Mouse (Mus musculus) cortical plate, adult 2 months (tissue): ENCODE data around the gene Klhl33. TPM values are rescaled to one million over a fixed set of nuclear protein-coding genes. Genes with fewer than 3 reads are reported as not detected.
"Not testable (repeated sequence)": the region's sequence is repeated elsewhere in the genome, so short reads cannot be mapped to it uniquely, and the experiment has no call there.

Source experiments
- H3K27ac ChIP-seq: fragments of 200-500 bp; 2 replicates; pipeline ENCODE4 v1.5.1; 2012; ENCODE audit warnings: low read length, control low read depth, inconsistent platforms; ENCODE audit not compliant: insufficient read depth
- H3K4me1 ChIP-seq: fragments of 200-500 bp; 2 replicates; pipeline ENCODE4 v1.6.1; 2011; ENCODE audit warnings: low read length; ENCODE audit not compliant: control insufficient read depth, insufficient read depth
- H3K4me3 ChIP-seq: fragments of 200-500 bp; 2 replicates; pipeline ENCODE4 v1.5.1; 2011; ENCODE audit warnings: mild to moderate bottlenecking, low read length, control low read depth; ENCODE audit not compliant: insufficient read depth
- CTCF ChIP-seq: fragments of 200-500 bp; IDR thresholded peaks from 2 replicates; pipeline ENCODE4 v1.5.1; 2011; ENCODE audit warnings: mild to moderate bottlenecking, control low read depth, low read length; ENCODE audit not compliant: insufficient read depth; ENCODE audit errors: extremely low read depth
- POLR2A ChIP-seq: fragments of 200-500 bp; IDR thresholded peaks from 2 replicates; pipeline ENCODE4 v1.6.1; 2011; ENCODE audit warnings: mild to moderate bottlenecking, low read length, control low read depth; ENCODE audit not compliant: insufficient read depth; ENCODE audit errors: extremely low read depth
- polyA plus RNA-seq: library from polyadenylated mRNA; depleted of rRNA; stranded (reverse); fragments of >200 nt; gene quantifications from 2 replicates; pipeline ENCODE4 v1.2.3, GENCODE M21; 2012

Klhl33 gene
- polyA plus RNA-seq, 1 experiment, result 4.1 TPM

DNA sequence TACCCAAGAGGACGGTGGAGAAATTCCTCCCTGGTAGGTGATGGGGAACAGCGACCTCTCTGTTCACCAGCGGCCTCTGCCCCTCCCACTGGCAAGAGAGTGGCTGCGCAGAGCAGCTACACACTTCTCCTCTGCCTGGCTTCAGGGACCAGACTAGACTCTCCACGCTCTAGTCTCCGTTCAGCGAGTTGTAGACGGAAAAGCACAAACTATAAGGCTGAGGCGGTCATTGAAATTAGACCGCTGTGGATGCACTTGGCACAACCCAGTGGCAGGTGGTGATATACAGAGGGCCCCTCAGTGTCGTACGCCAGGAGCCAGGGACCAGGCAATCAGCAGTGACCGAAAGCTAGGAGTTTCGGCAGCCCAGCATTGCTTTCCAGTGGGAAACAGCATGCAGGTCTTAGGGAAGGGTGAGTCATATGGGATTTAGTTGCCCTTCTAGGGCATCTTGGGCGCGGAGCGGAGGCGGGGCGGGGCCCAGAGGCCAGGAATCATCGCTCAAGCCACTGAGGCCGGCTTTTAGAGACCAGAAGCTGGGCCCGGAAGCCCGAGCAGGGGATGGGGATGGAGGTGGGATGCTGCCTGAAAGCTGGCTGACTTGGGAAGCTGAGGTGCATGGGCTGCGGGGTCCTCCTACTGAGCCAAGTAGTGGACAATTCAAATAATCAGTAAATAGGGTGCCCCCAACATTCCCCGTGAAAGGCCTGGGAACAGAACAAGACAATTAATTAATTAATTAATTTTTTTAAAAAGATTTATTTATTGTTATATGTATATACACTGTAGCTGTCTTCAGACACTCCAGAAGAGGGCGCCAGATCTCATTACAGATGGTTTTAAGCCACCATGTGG lies 6.9 kb upstream of the Klhl33 start:
- Histone ChIP-seq H3K4me1 (no peaks in the 10 kb centered on the region), H3K4me3 (peak overlapping the region; percentile 30), H3K27ac (no peak overlapping the region)
- TF ChIP-seq POLR2A (0 out of 2 replicates have a peak, but pooled peaks have one; percentile 28), CTCF (peak; percentile 43)

DNA sequence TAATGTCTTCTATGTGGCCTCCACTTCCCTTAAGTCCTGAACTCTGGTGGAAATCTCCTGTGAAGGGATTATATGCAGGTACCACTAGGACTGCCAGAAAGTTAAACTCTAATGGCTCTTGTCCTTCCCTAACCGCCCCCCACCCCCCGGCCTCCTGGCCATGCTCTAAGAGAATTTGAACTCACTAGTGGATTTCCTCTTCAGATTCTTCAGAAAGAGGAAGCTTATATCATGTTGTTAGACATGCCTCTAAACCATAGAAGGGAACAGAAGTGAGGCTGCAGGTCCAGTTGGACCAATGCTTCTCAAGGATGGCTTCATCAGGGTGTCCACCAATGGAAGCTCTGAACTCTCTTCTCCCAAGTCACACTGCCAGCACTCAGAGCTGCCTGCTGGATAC lies 685 bp upstream of the Klhl33 start:
- not testable (repeated sequence) for H3K27ac ChIP-seq, H3K4me3 ChIP-seq, H3K4me1 ChIP-seq

GRCm38 (mm10) chr14:50896747-50897373 lies 447 bp downstream of the Klhl33 start:
- no peaks in the 10 kb centered on the region for H3K4me1 ChIP-seq
- H3K27ac ChIP-seq, result no peak overlapping the region
- peak overlapping the region; percentile 42 for H3K4me3 ChIP-seq
- TF ChIP-seq POLR2A, result no peak
- TF ChIP-seq CTCF, result no peak

GRCm38 (mm10) chr14:50895985-50896746 lies 1.1 kb downstream of the Klhl33 start:
- Histone ChIP-seq H3K4me3 (peak overlapping the region; percentile 42), H3K4me1 (no peaks in the 10 kb centered on the region), H3K27ac (no peak overlapping the region)
- TF ChIP-seq CTCF, result no peak
- TF ChIP-seq POLR2A, result no peak

- TF ChIP-seq POLR2A (no peak), CTCF (no peak)
- H3K4me1 ChIP-seq, result no peaks in the 10 kb centered on the region
- H3K4me3 ChIP-seq, result no peak overlapping the region; the same call in 1 of the 2 replicates
- H3K27ac ChIP-seq, result no peak overlapping the region
Observed at GRCm38 (mm10) chr14:50895407-50895806, 1.9 kb downstream of the Klhl33 start.

DNA sequence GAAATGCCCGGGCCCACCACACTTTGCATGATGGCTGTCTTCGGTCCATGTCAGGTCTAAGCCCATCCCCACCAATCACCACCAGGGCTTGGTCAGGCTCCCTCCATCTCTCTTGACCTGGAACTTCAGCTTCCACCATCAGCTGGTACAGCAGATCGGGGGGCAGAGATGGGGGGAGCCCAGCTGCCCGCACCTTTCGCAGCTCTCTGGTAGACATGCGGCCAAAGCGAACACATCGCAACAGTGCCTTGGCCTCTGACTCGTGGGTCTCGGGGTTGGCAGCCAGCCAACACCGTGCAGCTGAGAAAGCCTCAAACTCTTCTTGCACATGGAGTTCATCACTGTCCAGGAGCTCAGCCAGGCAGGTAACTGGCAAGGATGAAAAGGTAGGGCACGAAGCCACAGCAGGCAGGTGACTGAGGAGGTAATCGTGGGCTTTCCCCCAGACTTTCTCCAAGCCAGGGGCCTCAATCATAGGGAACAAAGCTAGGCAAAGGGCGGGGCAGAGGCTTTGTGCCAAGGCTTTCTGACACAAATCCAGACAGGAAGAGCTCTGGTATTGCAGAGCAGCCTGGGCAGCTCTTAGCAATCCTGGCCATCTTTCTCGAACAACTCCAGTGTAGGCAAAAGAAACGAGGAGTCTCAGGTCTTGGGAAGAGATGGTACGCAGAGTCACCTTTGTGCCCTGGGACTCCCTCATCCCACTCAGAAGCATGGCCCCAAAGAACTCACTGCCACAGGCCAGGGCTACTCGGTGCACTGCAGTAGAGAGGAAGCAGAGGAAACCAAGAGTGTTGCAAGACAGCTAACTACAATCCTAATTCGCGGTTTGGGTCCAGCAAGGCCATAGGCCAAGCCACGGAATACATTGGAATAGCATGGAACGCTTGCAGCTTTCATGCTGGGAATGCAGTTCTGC lies 4.5 kb downstream of the Klhl33 start:
- no peaks in the 10 kb centered on the region for H3K4me1 ChIP-seq
- no peak for TF ChIP-seq POLR2A
- TF ChIP-seq CTCF, result no peak
- no peak overlapping the region for H3K27ac ChIP-seq
- no peak overlapping the region for H3K4me3 ChIP-seq

- H3K27ac ChIP-seq, result no peak overlapping the region
- H3K4me1 ChIP-seq, result no peaks in the 10 kb centered on the region
- no peak overlapping the region for H3K4me3 ChIP-seq
- TF ChIP-seq CTCF (no peak), POLR2A (no peak)
Observed at GRCm38 (mm10) chr14:50892091-50892490, 5.2 kb downstream of the Klhl33 start.

DNA sequence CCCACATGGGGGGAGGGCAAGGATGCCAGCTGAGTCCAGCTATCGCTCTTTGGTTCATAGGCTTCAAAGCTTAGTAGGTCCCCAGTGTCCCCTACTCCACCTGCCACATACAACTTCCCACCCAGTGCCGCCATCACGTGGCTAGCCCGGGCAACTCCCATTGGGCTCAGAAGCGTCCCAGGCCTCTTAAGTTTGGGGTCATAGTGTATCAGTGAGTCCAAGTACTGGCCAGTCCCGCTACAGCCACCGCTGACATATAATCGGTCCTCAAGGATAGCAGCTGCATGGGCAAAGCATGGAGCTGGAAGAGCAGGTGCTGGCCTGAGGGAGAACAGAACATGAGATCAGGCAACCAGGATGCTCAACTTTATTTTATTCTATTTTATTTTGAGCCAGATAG lies 5.7 kb downstream of the Klhl33 start:
- Histone ChIP-seq H3K4me3 (no peak overlapping the region), H3K27ac (no peak overlapping the region), H3K4me1 (no peaks in the 10 kb centered on the region)
- TF ChIP-seq CTCF, result no peak
- no peak for TF ChIP-seq POLR2A
